Mouse (Mus musculus) bone marrow, adult 2 months (tissue): ENCODE results near the gene Dnaaf2.

Experiments used
- CTCF ChIP-seq: fragments of 200-500 bp; IDR thresholded peaks from 2 replicates; pipeline ENCODE4 v1.5.1; 2011; ENCODE audit warnings: low read length, control low read depth; ENCODE audit not compliant: control insufficient read depth, insufficient read depth
- POLR2A ChIP-seq: fragments of 200-500 bp; IDR thresholded peaks from 2 replicates; pipeline ENCODE4 v1.6.1; 2011; ENCODE audit warnings: low read depth, mild to moderate bottlenecking, control low read depth, low read length, borderline replicate concordance; ENCODE audit not compliant: control insufficient read depth

DNA sequence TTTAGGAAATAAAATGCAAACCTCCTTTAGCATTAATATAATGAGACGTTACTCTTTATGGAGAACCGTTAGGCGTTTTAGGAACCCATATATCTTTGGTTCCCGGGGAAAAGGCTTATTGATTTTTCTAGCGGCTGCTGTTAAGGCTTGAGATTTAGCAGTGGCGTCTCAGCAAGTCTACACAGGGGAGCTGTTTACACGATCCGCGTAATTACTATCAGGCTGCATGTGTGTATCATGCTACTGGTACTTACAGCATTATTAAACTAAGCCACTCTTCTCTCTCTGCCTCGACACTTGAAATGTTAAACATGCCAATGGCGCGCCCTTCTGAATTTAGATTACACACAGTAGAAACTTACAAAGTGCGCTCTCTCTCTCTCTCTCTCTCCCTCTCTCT, 48.2 kb downstream of the Dnaaf2 start:
- TF ChIP-seq CTCF (no peak), POLR2A (no peak)
